Mouse (Mus musculus): ENCODE data around the gene Ptp4a2.
"Not testable (repeated sequence)": the region's sequence is repeated elsewhere in the genome, so short reads cannot be mapped to it uniquely, and the experiment has no call there.

Gene Ptp4a2

DNA sequence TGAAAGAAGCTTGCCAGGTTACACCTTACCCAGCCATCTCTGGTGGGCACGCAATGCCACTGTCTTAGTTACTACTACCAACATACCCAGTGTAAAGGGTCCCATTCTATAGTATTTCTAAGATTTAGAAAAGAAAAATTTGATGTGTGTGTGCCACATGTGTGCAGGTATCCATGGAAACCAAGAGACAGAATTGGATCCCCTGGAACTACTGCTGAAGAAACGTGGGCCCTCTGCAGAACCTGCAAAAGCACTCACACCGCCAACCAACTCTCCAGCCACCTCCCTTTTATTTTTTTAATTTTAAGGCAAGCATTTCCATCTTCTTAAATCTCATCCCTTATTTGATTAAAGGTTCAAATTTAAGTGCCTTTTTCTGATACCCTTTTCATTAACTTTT, 40.8 kb downstream of the Ptp4a2 start:
- in situ Hi-C loops (cut with MboI), result no loop called here

GRCm38 (mm10) chr4:129853053-129853452, 42.0 kb downstream of the Ptp4a2 start:
- in situ Hi-C loops (cut with MboI), result no loop called here

DNA sequence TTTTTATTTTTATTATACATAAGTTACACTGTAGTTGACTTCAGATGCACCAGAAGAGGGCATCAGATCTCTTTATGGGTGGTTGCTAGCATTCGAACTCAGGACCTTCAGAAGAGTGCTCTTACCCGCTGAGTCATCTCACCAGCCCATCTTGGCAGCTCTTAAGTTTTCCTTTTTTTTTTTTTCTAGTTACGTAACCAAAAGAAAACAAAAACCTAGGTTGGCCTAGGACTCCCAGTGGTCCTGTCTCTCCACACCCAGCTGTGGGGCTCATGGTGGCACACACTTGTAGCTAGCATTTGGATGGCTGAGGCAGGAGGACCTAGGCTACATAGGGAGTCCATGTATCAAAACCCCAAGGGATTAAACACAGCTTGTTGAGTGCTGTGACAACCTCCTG, 43.0 kb downstream of the Ptp4a2 start:
- in situ Hi-C loops (cut with MboI), result no loop called here

DNA sequence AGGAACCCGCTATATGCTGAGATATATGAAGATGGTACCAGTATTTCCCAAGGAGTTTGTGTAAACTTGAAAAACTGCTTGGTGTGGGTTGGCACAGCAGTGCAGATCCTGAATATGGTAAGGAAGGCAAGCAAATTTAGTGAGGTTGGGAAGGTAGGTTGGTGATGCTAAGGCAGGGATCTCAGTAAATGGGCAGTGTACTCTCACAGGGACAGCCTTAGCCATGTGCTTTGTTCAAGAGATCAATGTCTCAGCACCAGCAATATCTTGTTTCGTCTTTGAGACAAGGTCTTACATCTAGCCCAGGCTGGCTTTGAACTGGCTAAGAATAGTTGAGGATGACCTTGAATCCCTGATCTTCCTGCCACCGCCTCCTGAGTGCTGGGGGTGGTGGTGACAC, 43.6 kb downstream of the Ptp4a2 start:
- in situ Hi-C loops (cut with MboI), result loop anchor here (5.0 kb wide), 1 partner anchor 73 kb away; the partner anchor contains the start of gene Spocd1

DNA sequence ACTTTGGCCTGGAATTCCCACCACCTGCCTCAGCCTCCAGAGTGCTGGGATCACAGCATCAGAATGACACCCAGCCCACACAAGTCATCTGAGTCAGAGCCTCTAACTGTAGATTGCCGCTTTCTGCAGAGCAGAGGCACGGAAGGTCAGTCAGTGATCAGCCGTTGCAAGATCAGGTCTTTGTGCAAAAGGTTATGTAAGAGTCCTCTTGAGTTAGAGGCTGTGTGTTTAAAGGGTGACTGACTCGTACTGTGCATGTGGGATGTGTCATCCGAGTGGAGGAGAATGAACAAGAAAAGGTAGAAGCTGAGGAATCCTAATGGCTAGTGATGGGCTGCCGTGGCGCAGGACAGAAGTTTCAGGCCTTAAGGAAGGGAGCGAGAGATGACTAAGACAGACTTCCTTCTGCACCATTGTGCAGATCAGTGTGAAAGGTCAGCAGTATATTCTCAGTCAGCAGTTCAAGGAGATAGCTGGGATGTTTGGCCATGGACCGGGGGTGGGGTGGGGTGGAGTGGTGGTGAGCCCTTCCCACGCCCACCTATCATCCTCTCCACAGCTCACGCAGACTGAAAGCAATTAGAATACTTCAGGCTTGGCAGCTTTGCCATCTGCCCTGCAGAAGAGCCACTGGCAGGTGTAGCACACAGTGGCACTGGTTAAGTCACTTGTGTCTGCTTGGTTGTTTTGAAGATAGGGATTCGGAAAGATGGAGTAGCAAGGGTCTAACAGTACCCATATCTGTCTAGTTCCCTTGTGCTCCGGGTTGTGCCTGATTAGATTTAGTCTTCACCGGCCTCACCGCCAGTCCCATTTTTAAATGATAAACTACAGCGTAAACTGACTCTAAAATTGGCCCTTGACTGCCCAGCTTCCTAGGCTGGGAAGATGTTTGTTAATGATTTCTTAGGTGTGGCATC, 44.3 kb downstream of the Ptp4a2 start:
- in situ Hi-C loops (cut with MboI), result loop anchor here (5.0 kb wide), 1 partner anchor 72 kb away; the partner anchor contains the start of gene Spocd1

DNA sequence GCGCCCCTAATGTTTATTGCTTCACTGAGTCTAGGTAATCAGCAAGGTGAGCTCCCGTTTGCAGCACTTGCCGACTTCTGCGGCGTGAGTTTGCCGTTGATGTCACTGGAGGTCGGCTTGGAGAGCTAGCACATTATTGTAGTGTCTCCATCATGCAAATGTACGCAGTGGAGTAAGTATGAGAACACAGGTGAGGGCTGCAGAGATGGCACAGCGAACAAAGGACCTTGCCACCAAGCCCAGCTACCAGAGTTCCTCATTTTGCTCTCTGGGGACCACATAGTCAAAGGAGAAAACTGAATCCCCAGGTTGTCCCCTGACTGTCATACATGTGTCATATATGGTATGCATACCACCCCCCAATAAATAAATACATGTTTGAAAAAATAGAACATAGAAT, 49.4 kb downstream of the Ptp4a2 start:
- in situ Hi-C loops (cut with MboI), result no loop called here

DNA sequence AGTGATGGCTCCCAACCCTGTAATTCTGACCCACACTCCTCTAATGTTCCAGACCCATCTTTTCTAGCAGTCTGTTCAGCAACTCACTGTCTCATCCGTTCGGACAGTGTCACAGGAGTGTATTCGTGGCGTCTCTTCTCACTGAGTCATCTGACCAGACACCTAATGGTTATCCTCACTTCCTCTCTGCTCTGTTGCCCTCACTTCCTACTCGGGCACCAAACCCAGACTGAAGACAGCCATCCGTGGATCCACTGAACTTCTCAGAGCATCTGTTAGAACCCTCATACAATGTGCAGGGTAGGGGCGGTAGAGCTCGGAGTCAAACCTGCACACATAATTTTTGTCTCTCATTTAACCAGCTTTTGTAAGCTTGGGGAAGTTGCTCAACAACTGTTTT, 50.4 kb downstream of the Ptp4a2 start:
- in situ Hi-C loops (cut with MboI), result no loop called here

DNA sequence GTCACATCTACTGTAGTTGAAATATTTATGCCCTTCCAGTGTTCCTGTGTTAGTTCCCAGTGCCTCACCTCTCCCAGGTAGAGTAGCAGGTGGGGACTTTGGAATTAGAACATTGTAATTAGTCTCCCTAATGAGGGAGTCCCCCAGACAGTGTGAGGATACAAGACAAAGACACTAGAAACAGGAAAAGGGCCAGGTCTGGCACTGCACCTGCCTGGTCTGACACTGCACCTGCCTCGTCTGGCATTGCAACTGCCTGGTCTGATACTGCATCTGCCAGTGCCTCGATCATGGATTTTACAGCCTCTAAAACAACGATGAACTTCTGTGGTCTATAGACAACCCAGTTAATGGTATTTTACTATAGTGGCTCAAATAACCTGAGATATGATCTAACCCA, 51.3 kb downstream of the Ptp4a2 start:
- in situ Hi-C loops (cut with MboI), result no loop called here

- in situ Hi-C loops (cut with MboI), result not testable (repeated sequence)
These were observed 55.2 kb downstream of the Ptp4a2 start for GRCm38 (mm10) chr4:129866171-129866570.

DNA sequence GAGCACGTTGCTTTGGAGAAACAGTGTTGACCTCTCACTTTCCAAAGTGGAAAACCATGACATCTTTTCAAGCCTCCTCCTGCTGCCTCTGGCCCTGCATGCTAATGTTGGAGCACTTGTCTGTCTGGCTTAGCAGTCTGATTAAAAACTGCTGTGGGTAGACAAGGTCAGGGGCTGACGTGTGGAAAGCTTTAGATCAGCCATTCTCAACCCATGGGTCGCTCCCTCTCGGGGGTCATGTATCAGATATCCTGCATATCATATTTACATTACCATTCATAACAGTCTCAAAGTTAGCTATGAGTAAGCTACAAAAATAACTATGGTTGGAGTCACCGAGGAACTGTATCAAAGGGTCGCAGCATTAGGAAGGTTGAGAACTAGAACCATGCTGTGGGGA, 57.2 kb downstream of the Ptp4a2 start:
- in situ Hi-C loops (cut with MboI), result no loop called here

GRCm38 (mm10) chr4:129870483-129870882, 59.5 kb downstream of the Ptp4a2 start:
- in situ Hi-C loops (cut with MboI), result no loop called here

GRCm38 (mm10) chr4:129872376-129872922, 61.4 kb downstream of the Ptp4a2 start:
- in situ Hi-C loops (cut with MboI), result no loop called here

DNA sequence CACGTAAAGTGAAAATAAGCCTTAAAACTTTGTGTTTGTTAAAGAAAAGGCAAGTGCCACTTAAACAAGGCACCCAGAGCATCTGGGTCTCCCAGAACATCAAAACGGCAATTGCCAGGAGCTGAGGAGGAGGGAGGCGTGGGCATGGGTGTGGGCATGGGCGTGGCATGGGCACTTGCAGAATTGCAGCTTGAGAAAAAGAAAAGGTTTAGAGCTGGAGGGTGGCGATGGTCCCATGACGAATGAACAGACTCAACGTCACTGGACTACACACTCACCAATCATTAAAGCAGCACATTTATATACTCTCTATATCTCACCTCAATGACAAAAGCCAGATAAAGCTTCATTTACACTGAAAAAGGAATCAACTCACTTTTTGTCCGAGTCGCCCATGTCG, 63.8 kb downstream of the Ptp4a2 start:
- in situ Hi-C loops (cut with MboI), result no loop called here

DNA sequence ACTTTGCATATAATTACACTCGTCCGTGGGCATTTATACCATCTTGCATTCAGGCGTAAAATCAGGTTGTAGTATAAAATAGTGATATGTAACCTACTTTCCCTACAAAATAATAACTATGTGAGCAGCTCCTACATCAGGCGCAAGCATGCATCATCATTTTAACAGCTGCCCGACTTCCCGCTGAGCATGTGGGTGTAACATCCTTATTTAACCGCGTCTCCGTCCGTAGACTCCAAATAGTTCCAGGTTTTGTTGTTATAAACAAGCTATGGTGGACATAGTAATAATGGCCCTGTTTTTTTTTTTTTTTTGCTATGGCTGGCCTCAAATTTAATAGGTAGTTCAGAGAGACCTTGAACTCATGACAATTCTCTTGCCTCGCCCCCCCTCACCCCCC, 64.4 kb downstream of the Ptp4a2 start:
- in situ Hi-C loops (cut with MboI), result no loop called here

GRCm38 (mm10) chr4:129876831-129877764, 66.1 kb downstream of the Ptp4a2 start:
- in situ Hi-C loops (cut with MboI), result no loop called here

DNA sequence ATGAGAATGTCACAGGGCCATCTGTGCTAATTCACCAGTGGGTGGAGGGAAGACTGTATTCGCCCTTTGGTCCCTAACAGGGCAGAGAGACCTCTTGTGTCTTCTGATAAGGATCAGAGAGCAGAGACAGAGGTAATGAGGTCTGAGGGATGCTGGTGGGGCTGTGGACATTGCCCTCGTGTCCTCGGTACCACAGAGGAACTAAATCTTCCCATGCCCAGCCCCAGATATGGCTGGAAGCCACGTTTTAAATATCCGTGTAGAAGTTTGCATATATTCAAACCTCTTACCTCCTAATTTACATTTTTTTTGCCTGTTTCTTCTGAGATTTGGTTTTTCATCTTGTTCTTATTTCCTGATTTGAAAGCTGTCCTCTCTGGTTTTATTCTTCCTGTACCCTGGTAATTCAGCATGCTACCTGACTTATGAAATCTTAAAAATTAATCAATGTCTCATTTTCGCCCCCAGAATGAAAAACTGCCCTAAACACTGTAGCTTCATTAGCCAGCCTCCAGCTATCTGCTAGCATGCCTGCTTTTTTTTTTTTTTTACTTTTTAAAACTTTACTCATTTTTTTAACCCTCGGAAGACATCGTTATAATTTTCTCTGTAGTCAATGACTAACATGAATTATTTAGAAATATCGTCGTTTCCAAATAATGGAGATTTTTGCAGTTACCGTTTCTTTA, 67.1 kb downstream of the Ptp4a2 start:
- in situ Hi-C loops (cut with MboI), result no loop called here

DNA sequence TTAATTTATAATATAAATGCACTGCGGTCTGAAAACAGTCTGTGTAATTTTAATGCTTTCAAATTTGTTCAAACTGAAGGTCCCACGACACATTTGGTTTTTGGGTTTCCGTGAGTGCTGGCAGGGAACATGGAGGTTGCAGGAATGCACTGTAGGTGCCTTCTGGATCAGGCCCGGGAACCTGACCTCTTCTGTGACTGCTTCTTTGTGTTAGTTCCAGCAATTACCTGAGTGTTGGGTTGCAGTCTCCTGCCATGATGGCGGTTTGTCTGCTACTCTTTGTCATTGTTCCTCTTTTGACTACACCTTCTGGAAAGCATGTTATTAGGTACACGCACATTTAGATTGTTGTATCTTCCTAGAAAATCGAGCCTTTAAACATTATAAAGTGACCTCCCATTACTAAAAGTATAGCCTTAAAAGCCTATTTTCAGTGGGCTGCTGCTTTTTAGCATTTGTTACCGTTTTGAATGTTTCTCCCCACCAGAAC, 67.7 kb downstream of the Ptp4a2 start:
- in situ Hi-C loops (cut with MboI), result no loop called here

DNA sequence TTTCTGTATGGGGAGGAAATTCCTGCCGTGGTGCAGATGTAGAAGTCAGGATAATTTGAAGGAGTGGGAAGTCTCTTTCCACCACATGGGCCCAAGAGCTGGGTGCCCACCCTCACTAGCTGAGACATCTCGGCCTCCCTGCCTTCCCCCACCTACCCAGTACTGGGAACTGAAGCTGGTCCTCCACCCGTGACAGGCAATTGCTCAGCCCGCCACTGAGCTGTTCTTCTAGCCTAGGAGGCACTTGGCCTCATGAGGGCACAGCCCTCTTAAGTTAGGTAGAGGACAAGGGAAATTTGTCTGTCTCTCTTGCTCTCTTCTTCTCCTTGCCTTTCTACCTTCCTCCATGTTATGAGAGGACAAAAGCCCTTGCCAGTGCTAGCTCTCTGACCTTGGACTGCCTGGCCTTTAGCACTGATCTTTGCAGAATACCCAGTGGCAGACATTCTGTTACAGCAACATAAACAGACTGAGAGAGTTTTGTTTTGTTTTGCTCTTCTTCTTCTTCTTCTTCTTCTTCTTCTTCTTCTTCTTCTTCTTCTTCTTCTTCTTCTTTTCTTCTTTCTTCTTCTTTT, 68.3 kb downstream of the Ptp4a2 start:
- in situ Hi-C loops (cut with MboI), result no loop called here

DNA sequence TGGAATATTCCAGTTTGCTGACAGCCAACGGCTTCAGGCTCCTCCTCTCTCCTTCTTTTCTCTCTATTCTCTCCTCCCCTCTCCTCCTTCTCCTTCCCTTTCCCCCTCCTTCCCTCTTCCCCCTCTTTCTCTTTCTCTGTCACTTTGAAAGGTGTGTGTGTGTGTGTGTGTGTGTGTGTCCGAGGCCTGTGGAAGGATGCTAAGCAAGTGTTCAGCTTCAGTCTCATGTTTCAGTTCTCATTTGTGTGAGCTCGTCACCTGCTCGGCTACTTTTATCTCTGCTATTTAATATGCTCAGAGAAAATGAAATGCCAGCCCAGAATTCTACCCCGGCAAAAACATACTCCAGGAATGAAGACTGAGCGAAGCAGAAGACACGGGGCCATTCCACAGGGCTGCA, 69.6 kb downstream of the Ptp4a2 start:
- in situ Hi-C loops (cut with MboI), result no loop called here

GRCm38 (mm10) chr4:129881661-129882060, 70.6 kb downstream of the Ptp4a2 start:
- in situ Hi-C loops (cut with MboI), result no loop called here

Measured in mature B cell (primary cell).